ENCODE assay signal across 19 mouse cellular contexts in the genomic region with DNA sequence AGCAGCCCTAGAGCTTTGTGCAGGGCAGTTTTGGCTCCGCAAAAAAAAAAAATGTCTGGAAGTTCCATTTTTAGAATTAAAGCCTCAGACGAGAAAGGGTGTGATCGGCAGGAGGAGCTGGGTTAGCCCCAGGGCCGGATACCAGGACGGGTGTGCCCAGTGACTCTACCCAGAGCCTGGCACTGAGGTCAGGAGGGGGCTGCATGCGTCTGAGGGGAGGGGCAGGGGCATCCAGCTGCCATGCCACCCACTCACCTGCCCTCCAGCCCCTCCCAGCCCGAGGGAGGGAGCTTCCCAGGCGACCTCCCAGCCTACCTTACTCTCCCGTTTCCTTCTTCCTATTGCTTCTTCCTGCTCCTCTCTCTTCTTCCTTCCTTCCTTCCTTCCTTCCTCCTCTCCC. TPM values are rescaled to one million over a fixed set of nuclear protein-coding genes. Genes with fewer than 3 reads are reported as not detected.
DNase-seq lines count a peak whose midpoint lies in the region; ATAC-seq lines count a peak whose summit lies in the region.
"Had no signal": no experiment of that assay in that cellular context is flagged by ENCODE, and none has a peak within 500 bp of the region (broad histone marks: within the 10 kb centered on the region; RNA-seq: fewer than 3 reads in every experiment).

No protein-coding gene starts in this region.

- H3K27ac ChIP-seq in kidney, embryonic 15.5 days = peak overlapping the region; percentile 13; the same call in 1 of the 2 replicates
- H3K27ac ChIP-seq: forebrain, embryonic 10.5 days; liver, embryonic 12.5 days; lung, embryonic 15.5 days; midbrain, embryonic 13.5 days; neural tube, embryonic 13.5 days had no signal

- H3K9me3 ChIP-seq in kidney, embryonic 15.5 days (replicated peaks) = no peaks in the 10 kb centered on the region
- H3K9me3 ChIP-seq: forebrain, embryonic 10.5 days; liver, embryonic 12.5 days; lung, embryonic 15.5 days; midbrain, embryonic 13.5 days; neural tube, embryonic 13.5 days had no signal

- H3K9ac ChIP-seq in kidney, embryonic 15.5 days = no peak overlapping the region
- H3K9ac ChIP-seq: liver, embryonic 12.5 days; lung, embryonic 15.5 days; midbrain, embryonic 13.5 days; neural tube, embryonic 13.5 days had no signal

- H3K4me2 ChIP-seq in kidney, embryonic 15.5 days = no peak overlapping the region
- H3K4me2 ChIP-seq: liver, embryonic 12.5 days; lung, embryonic 15.5 days; midbrain, embryonic 13.5 days; neural tube, embryonic 13.5 days had no signal

- ATAC-seq in kidney, embryonic 15.5 days (replicated peaks; ENCODE audit: low FRiP score) = no peak
- ATAC-seq: hindbrain, embryonic 16.5 days; intestine, embryonic 16.5 days; liver, embryonic 12.5 days; midbrain, embryonic 13.5 days had no signal

- no peak overlapping the region for H3K4me3 ChIP-seq in kidney, embryonic 15.5 days (replicated peaks)
- H3K4me3 ChIP-seq: forebrain, embryonic 10.5 days; liver, embryonic 12.5 days; lung, embryonic 15.5 days; midbrain, embryonic 13.5 days; neural tube, embryonic 13.5 days had no signal

- no peaks in the 10 kb centered on the region for H3K36me3 ChIP-seq in kidney, embryonic 15.5 days
- H3K36me3 ChIP-seq: forebrain, embryonic 10.5 days; liver, embryonic 12.5 days; lung, embryonic 15.5 days; midbrain, embryonic 13.5 days; neural tube, embryonic 13.5 days had no signal

- 54% methylated on average over 9 of the region's 9 CpGs for whole genome bisulfite sequencing in kidney, embryonic 15.5 days

- peaks cover 13% of the 10 kb centered on the region for H3K4me1 ChIP-seq in kidney, embryonic 15.5 days

- H3K27me3 ChIP-seq in kidney, embryonic 15.5 days = no peaks in the 10 kb centered on the region
- H3K27me3 ChIP-seq: lung, embryonic 15.5 days; midbrain, embryonic 13.5 days; neural tube, embryonic 13.5 days had no signal

- DNase-seq in heart, adult 11 months = peak; percentile 93
- DNase-seq in heart, adult 8-10 months (ENCODE audit: low spot score) = no peak
- DNase-seq in kidney, postnatal 14 days = no peak
- peak; percentile 17 for DNase-seq in lung, postnatal 25 days (ENCODE audit: low spot score)
- DNase-seq in lung, postnatal 36 days = no peak
- DNase-seq in embryo, embryonic 9.5 days (ENCODE audit: extremely low spot score) = no peak
- DNase-seq: adrenal gland, postnatal 25 days; cerebellum, adult 11 months; cerebellum, postnatal 14 days; gastrocnemius, postnatal 10 days; thymus, postnatal 25 days had no signal

RNA-seq across cellular contexts. Expression of a gene that starts 5.3 kb away (rescaled TPM):
- total RNA-seq in heart, adult 8-10 months (2022) = 10 to 100 TPM; 73.6 to 90.4 (median 83.5) TPM
- polyA plus RNA-seq in kidney, embryonic 15.5 days (2015; fragmentation: Nextera tagmentation; extraction: Ambion mirVana) = 81.8 and 98.5 TPM in 2 replicates

RNA-seq across cellular contexts. Expression of a gene that starts 40.3 kb away (rescaled TPM):
- 10 to 100 TPM; 33.7 to 37.7 (median 35.0) TPM for total RNA-seq in heart, adult 8-10 months (2022)
- 53.5 and 57.4 TPM in 2 replicates for polyA plus RNA-seq in kidney, embryonic 15.5 days (2015; fragmentation: Nextera tagmentation; extraction: Ambion mirVana)

RNA-seq across cellular contexts. Expression of a gene that starts 40.3 kb away (rescaled TPM):
- total RNA-seq in heart, adult 8-10 months (2022) = 10 to 100 TPM; 18.9 to 20.1 (median 19.6) TPM
- 51.4 and 53.6 TPM in 2 replicates for polyA plus RNA-seq in kidney, embryonic 15.5 days (2015; fragmentation: Nextera tagmentation; extraction: Ambion mirVana)

Comparison
In these comparisons a context has a peak if more than half of its experiments do, and no peak if none do; other contexts are left out.
1. DNase-seq: peak in heart, adult 11 months (single experiment) and lung, postnatal 25 days (single experiment); none in heart, adult 8-10 months (single experiment), kidney, postnatal 14 days (single experiment), lung, postnatal 36 days (single experiment) and embryo, embryonic 9.5 days (single experiment).